Mouse (Mus musculus) CH12.LX (cell line): ENCODE measurements around the gene Fbp1.
"Not testable (repeated sequence)": the region's sequence is repeated elsewhere in the genome, so short reads cannot be mapped to it uniquely, and the experiment has no call there.

ENCODE experiments used
- CTCF ChIP-seq, 2 experiments: IDR thresholded peaks in 1 of 2; conservative IDR thresholded peaks in 1 of 2; 2 replicates each; pipeline ENCODE4 v1.5.1; 2011 to 2012; ENCODE audit warnings: low read depth in 2 of 2, low read length in 2 of 2, improper control_type of control experiment in 1 of 2, inconsistent platforms in 1 of 2, mild to moderate bottlenecking in 1 of 2, moderate library complexity in 1 of 2
- EP300 ChIP-seq: IDR thresholded peaks from 2 replicates; pipeline ENCODE4 v1.6.1; 2011; ENCODE audit warnings: low read length, improper control_type of control experiment
- GABPA ChIP-seq: IDR thresholded peaks from 2 replicates; pipeline ENCODE4 v1.6.1; 2012; ENCODE audit warnings: low read depth, low read length, improper control_type of control experiment, inconsistent platforms; ENCODE audit not compliant: insufficient replicate concordance
- JUN ChIP-seq: IDR thresholded peaks from 2 replicates; pipeline ENCODE4 v1.6.1; 2011; ENCODE audit warnings: low read depth, mild to moderate bottlenecking, low read length, improper control_type of control experiment, moderate library complexity; ENCODE audit not compliant: insufficient read depth
- MEF2A ChIP-seq: IDR thresholded peaks from 2 replicates; pipeline ENCODE4 v1.6.1; 2014; ENCODE audit warnings: low read depth, mild to moderate bottlenecking, inconsistent platforms, low read length, improper control_type of control experiment, borderline replicate concordance
- NELFE ChIP-seq: IDR thresholded peaks from 2 replicates; pipeline ENCODE4 v1.6.1; 2011; ENCODE audit warnings: low read depth, low read length, improper control_type of control experiment
- NRF1 ChIP-seq: IDR thresholded peaks from 2 replicates; pipeline ENCODE4 v1.6.1; 2014; ENCODE audit warnings: low read depth, mild to moderate bottlenecking, inconsistent platforms, low read length, improper control_type of control experiment, moderate library complexity
- PAX5 ChIP-seq: IDR thresholded peaks from 2 replicates; pipeline ENCODE4 v1.6.1; 2012; ENCODE audit warnings: low read length, inconsistent platforms, mixed read lengths
- POLR2A ChIP-seq: IDR thresholded peaks from 2 replicates; pipeline ENCODE4 v1.6.1; 2011; ENCODE audit warnings: low read depth, mild to moderate bottlenecking, improper control_type of control experiment, low read length
- POLR2AphosphoS2 ChIP-seq: IDR thresholded peaks from 2 replicates; pipeline ENCODE4 v1.6.1; 2011; ENCODE audit warnings: low read depth, low read length, improper control_type of control experiment
- TBP ChIP-seq: conservative IDR thresholded peaks from 2 replicates; pipeline ENCODE4 v1.6.1; 2011; ENCODE audit warnings: low read depth, low read length, improper control_type of control experiment
- TCF12 ChIP-seq: IDR thresholded peaks from 2 replicates; pipeline ENCODE4 v1.6.1; 2014; ENCODE audit warnings: low read depth, mild to moderate bottlenecking, inconsistent platforms, low read length, improper control_type of control experiment
- USF1 ChIP-seq: IDR thresholded peaks from 2 replicates; pipeline ENCODE4 v1.6.1; 2014; ENCODE audit warnings: low read depth, mild to moderate bottlenecking, inconsistent platforms, low read length, improper control_type of control experiment
- ZKSCAN1 ChIP-seq: IDR thresholded peaks from 2 replicates; pipeline ENCODE4 v1.6.1; 2012; ENCODE audit warnings: low read depth, inconsistent platforms, low read length, improper control_type of control experiment, borderline replicate concordance

DNA sequence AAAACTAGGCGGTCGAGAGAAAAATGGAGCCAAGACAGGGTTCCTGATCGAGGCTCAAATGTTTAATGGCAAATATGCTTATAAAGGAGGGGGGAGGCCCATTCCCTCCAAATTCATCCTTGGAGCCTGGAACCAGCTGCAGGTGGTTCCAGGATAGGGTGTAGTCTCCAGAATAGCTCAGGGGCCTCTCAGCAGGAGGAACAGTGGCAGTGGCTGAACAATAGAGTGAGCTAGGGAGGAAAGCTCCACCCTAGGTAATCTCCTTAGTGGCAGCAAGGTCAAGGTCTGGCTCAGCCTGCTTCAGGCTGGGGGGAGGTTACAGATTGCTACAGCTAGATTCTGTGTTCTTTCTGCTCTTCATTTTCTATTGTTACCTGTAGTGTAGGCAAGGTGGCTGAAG, 72.4 kb downstream of the Fbp1 start:
- TF ChIP-seq CTCF (conservative IDR thresholded peaks at IDR 0.05 in 1 of 2, IDR thresholded peaks at IDR 0.05 in 1 of 2; ENCODE audit: low read depth in 2 of 2, low read length in 2 of 2); TBP; POLR2A; JUN; MEF2A; ZKSCAN1; TCF12; POLR2AphosphoS2; USF1; GABPA; NRF1; NELFE; PAX5; EP300: not testable (repeated sequence)
